Mouse (Mus musculus): ENCODE data around the gene Lrig1. TPM values are rescaled to one million over a fixed set of nuclear protein-coding genes. Genes with fewer than 3 reads are reported as not detected.

Lrig1 gene
- polyA plus RNA-seq, 1 experiment from 2014 or later, result 17.2 TPM

- Histone ChIP-seq H3K36me3 (replicated peaks; ENCODE audit: control insufficient read depth, insufficient read depth, low read depth, low read length) (no peaks in the 10 kb centered on the region), H3K27me3 (ENCODE audit: control insufficient read depth, insufficient read depth, low read length) (no peaks in the 10 kb centered on the region), H3K27ac (replicated peaks; ENCODE audit: low read depth, low read length) (no peak overlapping the region), H3K4me2 (ENCODE audit: low read depth, low read length) (no peak overlapping the region), H3K4me1 (ENCODE audit: control insufficient read depth, insufficient read depth, low read length) (peaks cover 3% of the 10 kb centered on the region), H3K9me3 (replicated peaks; ENCODE audit: control insufficient read depth, low read length) (no peaks in the 10 kb centered on the region), H3K4me3 (ENCODE audit: low read depth, low read length) (no peak overlapping the region), H3K9ac (replicated peaks; ENCODE audit: low read length) (no peak overlapping the region)
- 38% methylated on average over 6 of the region's 6 CpGs for WGBS
- DNase-seq (ENCODE audit: low spot score) (no peak), ATAC-seq (replicated peaks; ENCODE audit: insufficient number of reproducible peaks, low FRiP score, low TSS enrichment, low read depth) (no peak)
Observed at GRCm38 (mm10) chr6:94678377-94679164, 21.4 kb downstream of the Lrig1 start.

GRCm38 (mm10) chr6:94677448-94677847 lies 22.5 kb downstream of the Lrig1 start:
- Histone ChIP-seq H3K4me2 (ENCODE audit: low read depth, low read length) (no peak overlapping the region), H3K9me3 (replicated peaks; ENCODE audit: control insufficient read depth, low read length) (no peaks in the 10 kb centered on the region), H3K4me3 (ENCODE audit: low read depth, low read length) (no peak overlapping the region), H3K27me3 (ENCODE audit: control insufficient read depth, insufficient read depth, low read length) (no peaks in the 10 kb centered on the region), H3K27ac (replicated peaks; ENCODE audit: low read depth, low read length) (no peak overlapping the region), H3K9ac (replicated peaks; ENCODE audit: low read length) (no peak overlapping the region), H3K4me1 (ENCODE audit: control insufficient read depth, insufficient read depth, low read length) (peaks cover 3% of the 10 kb centered on the region), H3K36me3 (replicated peaks; ENCODE audit: control insufficient read depth, insufficient read depth, low read depth, low read length) (no peaks in the 10 kb centered on the region)
- 65% methylated on average over 3 of the region's 3 CpGs for WGBS
- no peak for ATAC-seq (replicated peaks; ENCODE audit: insufficient number of reproducible peaks, low FRiP score, low TSS enrichment, low read depth)
- DNase-seq (ENCODE audit: low spot score), result no peak

- Histone ChIP-seq H3K36me3 (replicated peaks; ENCODE audit: control insufficient read depth, insufficient read depth, low read depth, low read length) (no peaks in the 10 kb centered on the region), H3K9me3 (replicated peaks; ENCODE audit: control insufficient read depth, low read length) (no peaks in the 10 kb centered on the region), H3K9ac (replicated peaks; ENCODE audit: low read length) (no peak overlapping the region), H3K4me2 (ENCODE audit: low read depth, low read length) (no peak overlapping the region), H3K4me3 (ENCODE audit: low read depth, low read length) (no peak overlapping the region), H3K27ac (replicated peaks; ENCODE audit: low read depth, low read length) (no peak overlapping the region), H3K4me1 (ENCODE audit: control insufficient read depth, insufficient read depth, low read length) (peaks cover 3% of the 10 kb centered on the region), H3K27me3 (ENCODE audit: control insufficient read depth, insufficient read depth, low read length) (no peaks in the 10 kb centered on the region)
- DNase-seq (ENCODE audit: low spot score) (no peak), ATAC-seq (replicated peaks; ENCODE audit: insufficient number of reproducible peaks, low FRiP score, low TSS enrichment, low read depth) (no peak)
- WGBS, result 82% methylated on average over 3 of the region's 3 CpGs
Observed at GRCm38 (mm10) chr6:94676840-94677239, 23.1 kb downstream of the Lrig1 start.

- H3K27me3 ChIP-seq (ENCODE audit: control insufficient read depth, insufficient read depth, low read length), result no peaks in the 10 kb centered on the region
- no peak overlapping the region for H3K9ac ChIP-seq (replicated peaks; ENCODE audit: low read length)
- peaks cover 3% of the 10 kb centered on the region; the same call in 1 of the 2 replicates for H3K4me1 ChIP-seq (ENCODE audit: control insufficient read depth, insufficient read depth, low read length)
- H3K4me2 ChIP-seq (ENCODE audit: low read depth, low read length), result no peak overlapping the region
- no peak overlapping the region for H3K4me3 ChIP-seq (ENCODE audit: low read depth, low read length)
- no peak for DNase-seq (ENCODE audit: low spot score)
- no peaks in the 10 kb centered on the region for H3K9me3 ChIP-seq (replicated peaks; ENCODE audit: control insufficient read depth, low read length)
- no peaks in the 10 kb centered on the region for H3K36me3 ChIP-seq (replicated peaks; ENCODE audit: control insufficient read depth, insufficient read depth, low read depth, low read length)
- 61% methylated on average over 7 of the region's 7 CpGs for WGBS
- H3K27ac ChIP-seq (replicated peaks; ENCODE audit: low read depth, low read length), result no peak overlapping the region
- ATAC-seq (replicated peaks; ENCODE audit: insufficient number of reproducible peaks, low FRiP score, low TSS enrichment, low read depth), result no peak
Observed at GRCm38 (mm10) chr6:94676300-94676699, 23.7 kb downstream of the Lrig1 start.

- 86% methylated on average over 2 of the region's 2 CpGs for WGBS
- Histone ChIP-seq H3K27me3 (ENCODE audit: control insufficient read depth, insufficient read depth, low read length) (no peaks in the 10 kb centered on the region), H3K4me1 (ENCODE audit: control insufficient read depth, insufficient read depth, low read length) (no peaks in the 10 kb centered on the region), H3K4me2 (ENCODE audit: low read depth, low read length) (no peak overlapping the region), H3K4me3 (ENCODE audit: low read depth, low read length) (no peak overlapping the region), H3K9me3 (replicated peaks; ENCODE audit: control insufficient read depth, low read length) (no peaks in the 10 kb centered on the region), H3K9ac (replicated peaks; ENCODE audit: low read length) (no peak overlapping the region), H3K36me3 (replicated peaks; ENCODE audit: control insufficient read depth, insufficient read depth, low read depth, low read length) (no peaks in the 10 kb centered on the region), H3K27ac (replicated peaks; ENCODE audit: low read depth, low read length) (no peak overlapping the region)
- ATAC-seq (replicated peaks; ENCODE audit: insufficient number of reproducible peaks, low FRiP score, low TSS enrichment, low read depth) (no peak), DNase-seq (ENCODE audit: low spot score) (no peak)
Observed at GRCm38 (mm10) chr6:94672426-94672825, 27.5 kb downstream of the Lrig1 start.

- Histone ChIP-seq H3K4me1 (ENCODE audit: control insufficient read depth, insufficient read depth, low read length) (no peaks in the 10 kb centered on the region), H3K4me3 (ENCODE audit: low read depth, low read length) (no peak overlapping the region)
Observed at GRCm38 (mm10) chr6:94669370-94669769, 30.6 kb downstream of the Lrig1 start.

GRCm38 (mm10) chr6:94668204-94668863 lies 31.6 kb downstream of the Lrig1 start:
- no peaks in the 10 kb centered on the region for H3K4me1 ChIP-seq (ENCODE audit: control insufficient read depth, insufficient read depth, low read length)
- no peaks in the 10 kb centered on the region for H3K36me3 ChIP-seq (replicated peaks; ENCODE audit: control insufficient read depth, insufficient read depth, low read depth, low read length)
- H3K4me2 ChIP-seq (ENCODE audit: low read depth, low read length), result no peak overlapping the region
- no peaks in the 10 kb centered on the region for H3K9me3 ChIP-seq (replicated peaks; ENCODE audit: control insufficient read depth, low read length)
- H3K4me3 ChIP-seq (ENCODE audit: low read depth, low read length), result no peak overlapping the region
- H3K27ac ChIP-seq (replicated peaks; ENCODE audit: low read depth, low read length), result no peak overlapping the region
- H3K9ac ChIP-seq (replicated peaks; ENCODE audit: low read length), result no peak overlapping the region
- no peaks in the 10 kb centered on the region for H3K27me3 ChIP-seq (ENCODE audit: control insufficient read depth, insufficient read depth, low read length)
- no peak for ATAC-seq (replicated peaks; ENCODE audit: insufficient number of reproducible peaks, low FRiP score, low TSS enrichment, low read depth)
- peak; percentile 49 for DNase-seq (ENCODE audit: low spot score)
- WGBS, result 29% methylated on average over 13 of the region's 13 CpGs

More at GRCm38 (mm10) chr6:94669370-94669769, 30.6 kb downstream of the Lrig1 start:
- no peaks in the 10 kb centered on the region for H3K27me3 ChIP-seq (ENCODE audit: control insufficient read depth, insufficient read depth, low read length)
- ATAC-seq (replicated peaks; ENCODE audit: insufficient number of reproducible peaks, low FRiP score, low TSS enrichment, low read depth) (no peak), DNase-seq (ENCODE audit: low spot score) (no peak)
- no peaks in the 10 kb centered on the region for H3K9me3 ChIP-seq (replicated peaks; ENCODE audit: control insufficient read depth, low read length)
- H3K36me3 ChIP-seq (replicated peaks; ENCODE audit: control insufficient read depth, insufficient read depth, low read depth, low read length), result no peaks in the 10 kb centered on the region
- no peak overlapping the region for H3K4me2 ChIP-seq (ENCODE audit: low read depth, low read length)
- WGBS, result 58% methylated on average over 6 of the region's 6 CpGs
- H3K9ac ChIP-seq (replicated peaks; ENCODE audit: low read length), result no peak overlapping the region
- H3K27ac ChIP-seq (replicated peaks; ENCODE audit: low read depth, low read length), result no peak overlapping the region

GRCm38 (mm10) chr6:94667131-94667530 lies 32.8 kb downstream of the Lrig1 start:
- WGBS, result 73% methylated on average over 4 of the region's 4 CpGs
- Histone ChIP-seq H3K4me3 (ENCODE audit: low read depth, low read length) (no peak overlapping the region), H3K27me3 (ENCODE audit: control insufficient read depth, insufficient read depth, low read length) (no peaks in the 10 kb centered on the region), H3K36me3 (replicated peaks; ENCODE audit: control insufficient read depth, insufficient read depth, low read depth, low read length) (no peaks in the 10 kb centered on the region), H3K9me3 (replicated peaks; ENCODE audit: control insufficient read depth, low read length) (no peaks in the 10 kb centered on the region), H3K4me1 (ENCODE audit: control insufficient read depth, insufficient read depth, low read length) (no peaks in the 10 kb centered on the region), H3K9ac (replicated peaks; ENCODE audit: low read length) (no peak overlapping the region), H3K4me2 (ENCODE audit: low read depth, low read length) (no peak overlapping the region), H3K27ac (replicated peaks; ENCODE audit: low read depth, low read length) (no peak overlapping the region)
- no peak for ATAC-seq (replicated peaks; ENCODE audit: insufficient number of reproducible peaks, low FRiP score, low TSS enrichment, low read depth)
- no peak for DNase-seq (ENCODE audit: low spot score)

Data from embryonic facial prominence, embryonic 11.5 days (tissue).